Mouse (Mus musculus): ENCODE measurements around the gene Chrna3. TPM values are rescaled to one million over a fixed set of nuclear protein-coding genes. Genes with fewer than 3 reads are reported as not detected.

The Chrna3 gene
- total RNA-seq (2021), result not detected
- long read RNA-seq, experiment 1, result 0 reads
- long read RNA-seq, experiment 2, result 0 reads

DNA sequence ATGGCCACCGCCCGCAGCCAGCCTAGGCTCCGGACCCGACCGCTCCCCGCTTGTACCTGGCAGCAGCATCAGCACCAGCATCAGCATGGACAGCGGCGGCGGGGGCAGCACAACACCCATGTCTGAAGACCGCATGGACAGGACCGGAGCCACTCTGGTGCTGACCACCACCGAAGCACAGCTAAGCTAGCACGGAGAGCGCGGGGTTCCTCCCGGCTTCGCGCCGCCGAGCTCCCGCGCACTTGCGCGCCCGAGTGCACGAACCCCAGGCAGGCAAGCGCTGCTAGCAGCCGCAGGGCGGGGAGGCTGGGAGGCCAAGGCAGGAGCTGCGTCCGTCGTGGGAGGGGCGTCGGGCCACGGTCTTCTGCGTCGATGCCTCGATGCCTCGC lies at the start of gene Chrna3:
TSS of gene Chrna3 (minus strand) at position 288 of the 389 bp plus-strand sequence.
- H3K4me3 ChIP-seq, result no peak within 1 kb of the TSS
- no peak for DNase-seq
- intact Hi-C loops (cut with DNase I), result no loop called here
- TF ChIP-seq CTCF (IDR thresholded peaks at IDR 0.05), result no peak
- no peak within 1 kb of the TSS for H3K27ac ChIP-seq

DNA sequence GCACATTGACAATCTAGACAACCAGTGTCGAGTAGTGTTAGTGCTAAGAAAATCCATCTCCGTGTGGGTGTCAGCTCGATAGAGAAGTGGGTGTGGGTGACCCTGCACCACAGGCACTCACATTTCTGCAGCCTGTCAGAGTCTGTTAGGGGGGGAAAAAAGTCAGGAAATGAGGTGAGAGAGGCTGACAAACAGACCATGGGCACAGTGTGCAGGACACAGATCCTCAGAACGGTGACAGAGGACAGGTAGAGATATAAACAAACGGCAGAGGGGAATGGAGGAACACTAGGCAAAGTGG lies 41.6 kb upstream of the Chrna3 start:
- no peak for DNase-seq
- H3K4me3 ChIP-seq, result no peak overlapping the region
- no peak for TF ChIP-seq CTCF (IDR thresholded peaks at IDR 0.05)
- intact Hi-C loops (cut with DNase I), result no loop called here
- H3K27ac ChIP-seq, result no peak overlapping the region

DNA sequence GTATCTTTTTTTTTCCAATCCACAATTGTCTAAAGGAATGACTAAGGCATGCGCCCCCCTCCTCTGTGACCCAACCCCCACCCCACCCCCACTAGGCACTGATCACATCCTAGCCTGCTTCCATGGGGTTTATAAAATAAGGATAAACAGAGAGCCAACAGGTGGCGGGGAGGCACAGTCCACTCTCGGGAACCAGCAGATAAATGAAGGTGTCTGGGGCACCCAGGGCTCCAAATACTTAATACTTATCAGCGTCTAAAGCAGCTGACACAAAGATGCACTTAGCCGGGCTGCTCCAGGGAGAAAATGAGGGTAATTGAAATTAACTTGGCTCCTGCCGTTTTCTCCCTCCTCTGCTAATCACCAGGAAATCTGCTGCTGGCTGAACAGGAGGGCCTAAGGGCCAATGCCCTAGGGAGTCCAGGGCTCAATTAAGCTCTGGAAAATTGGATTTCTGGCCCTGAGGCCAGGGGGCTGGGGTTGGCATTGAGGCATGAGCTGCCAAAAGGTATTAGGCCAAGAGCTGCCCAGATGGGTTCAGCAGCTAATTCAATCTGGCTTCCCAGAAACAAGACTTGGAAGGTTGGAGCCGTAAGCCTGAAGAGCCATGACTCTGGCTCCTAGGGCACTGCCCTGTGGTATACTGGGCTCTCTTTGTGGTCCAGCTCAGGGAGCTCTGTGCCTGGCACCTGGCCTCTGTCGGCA lies 41.0 kb upstream of the Chrna3 start:
- intact Hi-C loops (cut with DNase I), result no loop called here
- Histone ChIP-seq H3K4me3 (no peak overlapping the region), H3K27ac (no peak overlapping the region)
- DNase-seq, result no peak
- TF ChIP-seq CTCF (IDR thresholded peaks at IDR 0.05), result no peak

DNA sequence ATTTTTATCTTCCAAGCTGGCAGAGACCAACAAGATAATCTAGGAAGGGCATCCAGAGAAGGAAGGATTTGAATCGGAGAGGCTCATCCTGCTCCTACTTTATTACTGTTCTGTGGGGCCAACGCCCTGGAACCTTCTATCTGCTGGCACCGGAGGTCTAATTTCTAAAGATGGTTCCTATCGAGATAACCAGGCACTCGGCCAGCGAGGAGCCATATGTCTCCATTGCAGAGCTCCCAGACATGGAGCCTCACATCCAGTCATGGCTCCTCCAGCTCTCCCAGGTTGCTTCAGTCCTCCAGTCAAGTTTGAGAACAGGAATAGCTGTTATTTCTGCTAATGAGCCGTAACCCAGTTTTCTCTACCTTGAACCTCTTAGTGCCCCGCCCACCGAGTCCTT lies 38.9 kb upstream of the Chrna3 start:
- intact Hi-C loops (cut with DNase I), result no loop called here
- no peak for TF ChIP-seq CTCF (IDR thresholded peaks at IDR 0.05)
- DNase-seq, result no peak
- no peak overlapping the region for H3K4me3 ChIP-seq
- H3K27ac ChIP-seq, result no peak overlapping the region

DNA sequence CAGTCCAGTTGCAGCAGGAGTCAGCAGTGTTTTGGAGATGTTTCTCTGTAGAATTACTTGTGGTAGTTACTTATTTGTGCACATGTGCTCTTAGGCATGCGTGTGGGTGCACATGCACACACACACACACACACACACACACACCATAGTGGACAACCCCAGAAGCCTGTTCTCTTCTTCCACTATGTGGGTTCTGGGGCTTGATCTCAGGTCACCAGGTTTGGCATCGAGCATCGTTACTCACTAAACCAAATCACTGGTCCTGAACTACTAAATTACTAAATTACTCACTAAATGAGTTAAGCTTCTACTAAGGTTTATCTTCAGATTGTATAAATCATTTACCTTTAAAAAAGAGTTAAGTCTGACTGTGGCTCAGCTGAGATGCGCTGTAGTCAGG lies 31.7 kb upstream of the Chrna3 start:
- intact Hi-C loops (cut with DNase I), result no loop called here
- DNase-seq, result no peak
- H3K4me3 ChIP-seq, result no peak overlapping the region
- H3K27ac ChIP-seq, result no peak overlapping the region
- TF ChIP-seq CTCF (IDR thresholded peaks at IDR 0.05), result no peak

DNA sequence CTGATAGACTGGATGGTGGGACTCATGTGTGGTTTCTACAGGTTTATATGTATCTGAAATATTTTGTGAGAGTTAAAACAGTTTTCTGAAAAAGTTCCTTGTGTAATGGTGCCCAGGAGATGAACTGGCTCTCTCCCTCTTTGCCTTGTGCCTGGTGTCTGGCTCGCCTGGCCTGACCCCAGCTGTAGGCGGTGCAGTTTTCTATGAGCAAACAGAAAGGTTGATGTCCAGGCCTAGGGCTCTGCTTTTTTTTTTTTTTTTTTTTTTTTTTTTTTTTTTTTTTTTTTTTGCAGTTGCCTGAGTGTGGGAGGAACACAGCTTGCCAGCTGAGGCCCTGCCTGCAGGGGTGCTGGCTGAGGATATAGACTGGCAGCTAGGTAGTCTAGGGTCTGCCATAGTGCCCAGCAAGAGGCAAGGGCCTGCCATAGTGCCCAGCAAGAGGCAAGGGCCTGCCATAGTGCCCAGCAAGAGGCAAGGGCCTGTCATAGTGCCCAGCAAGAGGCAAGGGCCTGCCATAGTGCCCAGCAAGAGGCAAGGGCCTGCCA lies 29.1 kb upstream of the Chrna3 start:
- DNase-seq, result no peak

DNA sequence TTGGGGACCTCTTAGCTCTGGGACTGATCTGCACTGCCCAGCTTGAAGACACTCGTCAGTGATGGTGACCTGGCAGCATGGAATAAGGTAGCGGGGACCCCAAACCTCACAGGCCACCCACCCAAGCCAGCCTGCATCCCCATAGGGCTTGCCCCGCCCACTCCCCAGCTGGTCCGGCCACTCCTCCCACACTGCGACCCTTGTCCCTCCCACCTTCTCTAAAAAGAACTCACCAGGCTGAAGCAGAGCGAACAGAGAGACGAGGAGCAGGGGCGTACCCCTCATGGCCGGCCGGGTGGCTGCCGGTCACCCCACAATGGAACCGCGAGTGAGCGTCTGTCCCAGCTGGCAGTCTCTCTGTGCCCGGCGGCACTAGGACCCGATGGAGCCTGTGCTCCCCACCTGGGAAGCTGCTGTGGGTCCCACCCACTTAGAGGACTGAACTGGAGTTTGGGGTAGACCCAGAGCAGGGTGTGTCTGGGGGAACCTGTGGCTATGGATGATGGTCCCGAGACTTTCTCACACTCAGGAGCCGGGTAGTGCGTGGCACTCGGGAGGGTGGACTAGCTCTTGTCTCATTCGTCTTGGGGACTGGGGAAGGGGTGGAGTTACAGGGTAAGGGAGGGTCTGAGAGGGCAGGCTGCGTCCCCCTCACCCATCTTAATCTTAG lies 22.0 kb upstream of the Chrna3 start, which contains the start of gene Chrnb4:
TSS of gene Chrnb4 (minus strand) at position 569 of the 670 bp plus-strand sequence.
- intact Hi-C loops (cut with DNase I), result loop anchor here (5.0 kb wide), 1 partner anchor 264 kb away; no protein-coding TSS in a partner anchor
- Histone ChIP-seq H3K4me3 (peak within 1 kb of the TSS; percentile 67), H3K27ac (no peak within 1 kb of the TSS)
- no peak for DNase-seq
- TF ChIP-seq CTCF (IDR thresholded peaks at IDR 0.05), result no peak

More for the DNA sequence above, 29.1 kb upstream of the Chrna3 start:
- intact Hi-C loops (cut with DNase I), result no loop called here
- Histone ChIP-seq H3K4me3 (no peak overlapping the region), H3K27ac (no peak overlapping the region)
- no peak for TF ChIP-seq CTCF (IDR thresholded peaks at IDR 0.05)

DNA sequence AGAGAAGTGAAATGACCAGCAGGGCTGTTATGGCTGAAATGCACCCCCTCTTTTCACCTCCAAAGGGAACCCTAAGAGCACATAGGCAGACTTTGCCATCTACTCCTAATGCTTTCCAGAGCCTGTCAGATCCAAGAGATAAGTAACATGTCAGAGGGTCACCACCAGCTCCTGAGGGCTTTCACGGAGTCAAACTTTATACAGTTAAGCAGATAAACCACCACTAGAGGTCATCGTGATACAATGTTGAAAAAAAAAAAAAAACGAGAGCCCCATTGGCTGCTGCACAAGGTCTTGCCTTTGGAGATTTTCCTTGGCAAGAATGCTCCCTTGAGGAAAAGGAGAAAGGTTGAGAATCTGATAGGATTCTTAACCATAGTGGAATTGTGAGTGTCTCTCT lies 20.4 kb upstream of the Chrna3 start:
- peak; percentile 35; the same call in 1 of the 2 replicates for TF ChIP-seq CTCF (IDR thresholded peaks at IDR 0.05)
- Histone ChIP-seq H3K27ac (no peak overlapping the region), H3K4me3 (no peak overlapping the region)
- intact Hi-C loops (cut with DNase I), result loop anchor here (5.0 kb wide), 1 partner anchor 266 kb away; no protein-coding TSS in a partner anchor
- no peak for DNase-seq

DNA sequence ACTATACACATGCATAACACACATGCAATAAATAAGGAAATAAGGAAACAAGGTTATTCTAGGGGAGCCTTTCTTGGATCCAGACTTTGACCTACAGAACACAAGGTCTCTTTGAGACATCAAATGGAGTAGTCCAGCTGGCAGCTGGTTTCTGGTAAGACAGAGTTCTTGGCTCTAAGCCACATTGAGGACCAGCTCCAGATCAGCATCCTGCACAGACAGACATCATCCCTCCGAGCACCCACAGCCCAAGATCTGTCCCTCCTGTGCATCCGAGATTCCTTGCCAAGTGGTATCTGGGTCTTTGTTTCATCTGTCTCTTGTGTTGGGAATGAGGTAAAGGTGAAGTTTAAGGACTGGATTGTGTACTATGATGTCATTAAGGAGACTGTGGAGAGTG lies 18.6 kb upstream of the Chrna3 start:
- DNase-seq, result no peak
- intact Hi-C loops (cut with DNase I), result loop anchor here (5.0 kb wide), 1 partner anchor 267 kb away; no protein-coding TSS in a partner anchor
- TF ChIP-seq CTCF (IDR thresholded peaks at IDR 0.05), result no peak
- no peak overlapping the region for H3K27ac ChIP-seq
- no peak overlapping the region for H3K4me3 ChIP-seq

DNA sequence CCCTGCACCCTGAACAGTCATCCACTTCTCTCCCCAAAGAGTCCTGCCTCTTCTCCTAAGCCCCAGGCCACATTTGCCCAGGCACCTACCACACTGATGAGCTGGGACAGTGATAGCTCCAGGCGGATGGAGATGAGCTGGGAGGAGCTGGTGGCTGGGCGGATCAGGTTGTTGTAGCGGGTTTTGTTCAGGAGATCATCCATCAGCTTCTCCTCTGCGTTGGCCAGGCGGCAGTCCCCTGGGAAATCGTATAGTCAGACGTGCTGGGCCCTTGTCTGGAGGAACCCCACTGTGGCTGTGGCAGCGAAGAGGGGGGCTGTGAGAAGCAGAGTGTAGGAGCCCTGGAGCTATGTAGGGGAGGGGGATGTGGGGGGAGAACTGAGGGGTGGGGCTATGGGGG lies 17.3 kb upstream of the Chrna3 start:
- intact Hi-C loops (cut with DNase I), result no loop called here
- DNase-seq, result no peak
- TF ChIP-seq CTCF (IDR thresholded peaks at IDR 0.05), result no peak
- Histone ChIP-seq H3K27ac (no peak overlapping the region), H3K4me3 (no peak overlapping the region)

DNA sequence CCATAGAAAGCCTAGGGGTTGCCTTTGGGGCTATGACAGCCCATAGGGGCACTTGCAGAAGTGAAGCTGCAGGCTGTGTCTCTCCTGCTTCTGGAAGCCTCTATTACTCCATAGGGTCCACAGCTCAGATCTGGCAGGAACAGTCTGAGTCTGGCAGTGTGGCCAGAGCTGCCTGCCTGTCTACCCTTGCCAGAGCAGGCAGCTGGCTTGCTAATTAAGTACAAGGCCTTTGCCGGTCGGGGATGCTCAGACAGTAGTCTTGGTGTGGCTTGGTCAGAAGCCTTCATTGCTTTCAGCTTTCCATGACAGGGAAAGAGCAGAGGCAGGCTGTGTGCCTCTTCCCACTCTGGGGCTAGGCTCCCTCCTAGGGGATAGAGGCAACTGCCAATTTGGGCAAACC lies 15.0 kb upstream of the Chrna3 start:
- intact Hi-C loops (cut with DNase I), result no loop called here
- TF ChIP-seq CTCF (IDR thresholded peaks at IDR 0.05), result no peak
- no peak for DNase-seq
- Histone ChIP-seq H3K27ac (no peak overlapping the region), H3K4me3 (no peak overlapping the region)

DNA sequence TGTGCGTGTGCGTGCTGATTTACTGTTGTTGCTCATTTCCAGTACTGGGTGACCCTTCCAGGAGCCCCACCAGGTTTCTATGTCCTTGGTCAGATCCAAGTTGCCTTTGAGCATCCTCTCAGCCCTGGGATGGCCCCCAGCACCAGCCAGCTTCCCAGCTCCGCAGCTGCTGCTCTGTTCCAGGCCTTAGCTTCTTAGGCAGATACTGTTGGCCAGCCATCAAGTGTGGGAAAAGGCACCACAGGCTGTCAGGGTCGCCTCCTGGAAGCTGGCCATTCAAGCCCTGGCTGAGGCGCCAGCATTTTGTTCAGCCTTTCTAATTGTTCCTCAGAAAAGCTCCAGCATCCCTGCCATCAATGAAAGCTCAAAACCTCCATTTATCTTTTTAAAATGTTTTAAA lies 13.6 kb upstream of the Chrna3 start:
- intact Hi-C loops (cut with DNase I), result no loop called here
- no peak for DNase-seq
- no peak for TF ChIP-seq CTCF (IDR thresholded peaks at IDR 0.05)
- Histone ChIP-seq H3K27ac (no peak overlapping the region), H3K4me3 (no peak overlapping the region)

DNA sequence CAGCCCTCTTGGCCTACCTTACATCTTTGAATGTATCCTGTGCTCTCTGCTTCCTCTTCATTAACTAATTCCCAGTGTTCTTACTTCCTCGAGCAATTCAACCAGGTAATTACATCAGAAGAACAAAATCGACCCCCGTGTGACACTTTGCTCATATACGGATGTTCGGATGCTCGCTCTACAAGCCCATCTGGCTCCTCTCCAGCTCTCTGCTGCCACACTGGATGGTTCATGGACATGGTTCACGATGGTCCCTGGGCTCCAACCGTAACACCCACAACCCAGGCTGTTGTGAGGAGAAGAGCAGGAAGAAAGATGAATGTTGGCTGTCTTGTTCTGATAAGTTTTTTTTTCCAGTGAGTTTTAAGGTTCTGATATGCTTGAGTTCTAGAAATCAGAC lies 12.6 kb upstream of the Chrna3 start:
- H3K4me3 ChIP-seq, result no peak overlapping the region
- no peak overlapping the region for H3K27ac ChIP-seq
- TF ChIP-seq CTCF (IDR thresholded peaks at IDR 0.05), result no peak
- DNase-seq, result no peak
- intact Hi-C loops (cut with DNase I), result no loop called here
